Mouse (Mus musculus) spleen, postnatal 36 days (tissue): ENCODE data around the gene Acvr1.

Experiments
- DNase-seq, 2 experiments: peaks; one replicate each; pipeline ENCODE4 v3.0.0; 2022; ENCODE audit warnings: low spot score in 2 of 2, mixed read lengths in 1 of 2

Acvr1 gene

GRCm38 (mm10) chr2:58557045-58557845, 9.7 kb downstream of the Acvr1 start:
- no peak for DNase-seq

DNA sequence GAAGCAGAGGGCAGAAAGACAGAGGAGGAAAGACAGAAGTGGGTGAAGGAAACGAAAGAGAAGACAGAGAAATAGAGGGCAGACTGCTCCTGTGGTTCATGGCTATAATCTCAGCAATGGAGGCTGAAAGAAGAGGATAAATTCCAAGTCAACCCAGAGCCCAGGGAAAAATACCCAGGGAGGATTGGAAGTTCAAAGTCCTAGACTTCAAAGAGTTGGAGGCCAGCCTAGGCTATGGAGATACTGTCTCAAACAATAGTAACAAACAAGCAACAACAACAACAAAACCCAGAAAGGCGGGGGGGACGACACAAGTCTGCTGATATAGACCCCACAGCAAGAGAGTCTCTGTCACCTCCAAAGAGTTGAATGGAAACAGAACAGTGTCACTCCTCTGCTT, 14.7 kb downstream of the Acvr1 start:
- DNase-seq, result no peak

DNA sequence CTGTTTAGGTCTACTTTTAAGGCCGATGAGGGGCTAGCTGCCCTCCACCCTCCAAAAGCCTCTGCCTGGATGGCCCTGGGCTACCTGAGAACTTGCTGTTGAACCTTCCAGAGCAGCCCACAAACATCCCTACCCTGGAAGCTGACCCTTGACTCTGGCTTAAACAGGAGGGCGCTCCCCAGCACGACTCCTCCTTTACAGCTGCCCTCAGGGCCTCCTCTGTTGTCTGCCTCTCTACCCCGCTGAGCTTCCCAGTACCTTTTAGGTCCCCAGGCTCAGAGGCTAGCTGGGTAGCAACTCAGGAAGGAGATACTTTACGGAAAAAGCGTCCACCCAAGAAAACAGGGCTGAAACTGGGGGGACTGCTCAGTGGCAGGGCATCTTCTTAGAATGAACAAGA, 15.1 kb downstream of the Acvr1 start:
- no peak for DNase-seq

DNA sequence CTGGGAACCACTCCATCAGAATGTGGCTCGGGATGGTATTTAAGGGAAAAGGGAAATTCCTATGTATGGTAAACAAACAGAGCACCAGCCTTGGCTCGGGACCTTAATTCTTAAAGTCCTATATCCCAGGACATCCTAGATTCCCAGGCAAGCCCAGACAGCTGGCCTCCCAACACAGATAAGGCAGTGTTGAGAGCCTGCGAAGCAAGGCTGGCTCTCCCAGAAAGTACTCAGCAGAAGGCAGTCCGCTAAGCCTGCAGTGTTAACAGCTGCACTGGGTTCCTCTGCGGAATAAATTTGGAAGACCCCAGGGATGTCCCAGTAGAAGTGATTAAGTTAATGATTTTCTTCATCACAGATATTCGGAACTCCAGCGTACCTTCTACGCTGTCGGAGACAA, 16.5 kb downstream of the Acvr1 start:
- DNase-seq, result no peak

DNA sequence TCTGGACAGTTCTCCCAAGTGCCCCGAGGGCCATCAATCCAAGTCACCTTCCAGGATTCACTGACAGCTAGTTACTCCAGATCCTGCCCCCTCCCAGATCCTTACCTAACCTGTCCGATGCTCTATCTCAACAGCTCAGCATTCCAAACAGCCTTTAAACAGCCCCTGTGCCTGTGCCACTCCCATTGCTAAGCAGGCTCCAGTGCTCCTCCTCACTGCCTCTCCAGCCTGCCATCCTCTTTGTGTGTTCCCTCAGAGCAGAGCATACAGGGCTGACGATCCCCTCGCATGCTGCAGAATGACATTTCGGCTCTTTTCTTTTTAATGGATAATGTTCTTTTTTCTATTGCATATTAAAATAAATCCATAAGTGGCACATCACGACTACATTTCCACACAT, 17.0 kb downstream of the Acvr1 start:
- DNase-seq, result no peak

DNA sequence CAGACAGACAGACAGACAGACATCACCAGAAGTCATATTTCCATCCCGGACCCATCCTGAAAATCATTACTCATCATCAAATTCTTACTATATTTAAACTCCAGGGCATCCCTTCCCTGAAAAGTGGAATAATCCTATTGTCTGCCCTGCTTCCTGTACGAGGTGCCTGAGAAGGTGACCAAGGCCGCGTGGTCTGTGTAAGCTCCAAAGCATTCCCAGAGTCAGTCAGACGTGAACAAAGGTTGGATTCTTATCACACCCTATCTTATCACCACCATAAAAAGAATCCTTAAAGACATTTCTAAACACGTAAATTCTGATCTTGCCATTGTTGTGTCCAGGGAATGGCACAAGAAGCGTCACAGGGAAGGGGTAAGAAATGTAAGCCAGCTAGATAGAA, 18.0 kb downstream of the Acvr1 start:
- no peak for DNase-seq

GRCm38 (mm10) chr2:58546264-58546663, 20.7 kb downstream of the Acvr1 start:
- DNase-seq, result no peak

DNA sequence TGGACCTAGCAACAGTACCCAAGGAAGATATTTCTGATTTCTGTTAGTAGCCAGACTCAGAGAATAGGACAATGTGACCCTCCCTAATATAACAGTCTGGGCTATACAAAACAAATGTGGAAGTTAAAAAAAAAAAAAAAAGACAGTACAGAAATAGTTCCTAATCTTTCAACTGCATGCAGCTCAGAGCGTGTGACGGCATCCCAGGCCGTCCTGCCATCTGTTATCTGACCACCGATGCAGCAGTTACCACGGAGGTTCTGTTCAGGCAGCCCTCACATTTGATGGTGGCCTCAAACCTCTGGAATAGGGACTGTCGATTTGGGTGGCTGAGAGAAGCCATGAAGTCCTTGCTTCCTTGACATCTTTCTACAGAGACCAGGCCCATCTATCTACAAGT, 22.6 kb downstream of the Acvr1 start:
- no peak for DNase-seq

DNA sequence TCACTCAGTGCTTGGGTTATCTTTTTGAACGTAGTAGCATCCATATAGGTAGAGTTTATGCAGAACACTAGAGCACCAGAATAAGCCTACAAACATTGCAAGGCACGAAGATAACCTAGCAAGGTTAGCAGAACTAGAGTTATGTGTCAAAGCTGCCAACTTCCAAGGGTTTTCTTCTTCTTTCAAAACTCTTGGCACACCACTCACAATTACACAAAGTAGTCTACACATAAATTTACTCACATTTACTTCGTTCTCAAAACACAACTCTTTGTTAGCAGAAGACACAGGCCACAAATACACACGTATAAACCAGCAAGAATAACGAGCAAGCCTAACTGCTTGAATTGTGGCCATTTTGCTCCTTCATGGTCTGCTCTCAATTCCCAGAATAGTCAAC, 23.7 kb downstream of the Acvr1 start:
- DNase-seq, result no peak

- DNase-seq, result no peak
These were observed 28.8 kb downstream of the Acvr1 start for GRCm38 (mm10) chr2:58538196-58538595.

- no peak for DNase-seq
These were observed 30.2 kb downstream of the Acvr1 start for GRCm38 (mm10) chr2:58536796-58537195.

DNA sequence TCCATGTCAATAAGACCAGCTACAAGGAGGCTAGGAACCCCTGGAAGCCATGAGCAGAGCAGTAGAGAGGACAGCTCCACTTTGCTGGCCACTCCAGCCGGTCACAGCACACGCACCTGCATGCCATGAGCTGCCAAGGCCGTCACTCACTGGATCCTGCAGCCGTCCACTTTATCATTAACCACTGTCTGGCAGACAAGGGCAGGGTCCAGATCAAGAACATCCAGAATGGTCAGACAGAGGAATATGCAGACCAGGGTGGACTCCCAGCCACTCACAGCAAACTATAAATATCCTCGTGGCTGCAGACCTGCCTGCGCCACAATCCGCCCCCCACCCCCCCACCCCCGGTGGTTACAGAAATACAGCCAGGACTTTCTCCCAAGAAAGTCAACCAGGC, 31.7 kb downstream of the Acvr1 start:
- no peak for DNase-seq

DNA sequence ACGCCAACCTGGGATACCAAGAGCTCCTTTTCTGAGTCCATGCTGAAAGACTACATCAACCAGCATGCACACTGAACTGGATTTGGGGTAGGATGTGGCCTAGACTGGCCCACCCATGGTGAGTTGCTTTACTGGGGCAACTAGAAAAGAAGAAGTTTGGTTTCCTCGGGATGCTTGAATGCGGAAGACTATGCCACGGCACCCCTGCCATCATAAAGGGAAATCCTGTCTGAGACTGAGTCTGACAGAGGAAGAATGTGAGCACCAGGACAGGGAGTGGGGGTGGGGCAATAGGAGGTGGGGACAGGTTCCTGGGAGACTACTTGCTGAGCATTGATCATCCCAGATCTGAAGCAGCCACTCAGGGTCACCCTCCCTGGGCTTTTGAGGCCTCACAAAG, 32.6 kb downstream of the Acvr1 start:
- no peak for DNase-seq

- DNase-seq, result no peak
These were observed 33.4 kb downstream of the Acvr1 start for GRCm38 (mm10) chr2:58533521-58534001.

- peak in 1 of 2 experiments; percentile 23 for DNase-seq
These were observed 34.6 kb downstream of the Acvr1 start for GRCm38 (mm10) chr2:58532260-58532850.

DNA sequence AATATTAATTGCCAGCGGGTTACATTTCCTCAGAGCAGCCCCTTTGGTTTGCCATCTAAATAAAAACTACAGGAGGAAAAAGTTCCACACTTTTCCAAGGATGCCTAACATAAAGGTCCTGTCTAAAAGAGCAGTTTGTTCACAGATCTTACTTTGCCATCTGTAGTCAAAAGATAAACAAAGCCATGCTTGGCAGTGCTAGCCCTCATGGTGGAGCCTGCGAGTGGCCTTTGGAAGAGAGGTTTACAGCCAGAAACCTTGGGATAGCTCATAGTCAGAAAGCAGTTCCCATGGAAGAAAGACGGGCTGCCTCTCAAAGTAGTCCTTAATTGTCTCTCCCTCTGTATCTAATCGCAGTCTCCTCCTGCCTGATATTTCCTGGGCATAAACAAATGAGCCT, 36.4 kb downstream of the Acvr1 start:
- no peak for DNase-seq

DNA sequence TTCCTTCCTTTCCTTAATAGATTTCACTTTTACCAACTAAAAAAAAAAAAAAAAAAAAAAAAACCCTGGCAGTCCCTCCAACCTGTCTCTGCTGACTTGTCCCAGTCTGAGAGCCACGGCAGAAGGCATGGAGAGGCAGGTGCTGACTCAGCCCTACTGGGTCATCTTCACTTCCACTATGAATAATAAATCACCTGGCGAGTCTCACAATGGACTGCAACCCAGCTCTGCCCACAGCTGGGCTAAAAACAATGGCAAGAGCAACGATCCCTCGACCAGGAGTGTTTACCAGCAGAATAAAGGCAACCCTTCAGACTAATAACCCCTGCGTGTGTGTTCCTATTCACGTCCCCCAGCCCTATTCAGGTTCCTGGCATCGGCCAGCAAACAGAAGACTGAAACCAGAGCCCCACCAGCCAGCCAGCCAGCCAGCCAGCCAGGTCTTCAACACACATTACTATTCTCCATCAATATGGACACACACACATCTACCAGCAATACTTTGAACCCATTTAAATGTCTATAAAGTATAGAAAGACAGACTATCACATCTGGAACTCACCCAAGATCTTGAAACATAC, 37.0 kb downstream of the Acvr1 start:
- DNase-seq, result no peak

DNA sequence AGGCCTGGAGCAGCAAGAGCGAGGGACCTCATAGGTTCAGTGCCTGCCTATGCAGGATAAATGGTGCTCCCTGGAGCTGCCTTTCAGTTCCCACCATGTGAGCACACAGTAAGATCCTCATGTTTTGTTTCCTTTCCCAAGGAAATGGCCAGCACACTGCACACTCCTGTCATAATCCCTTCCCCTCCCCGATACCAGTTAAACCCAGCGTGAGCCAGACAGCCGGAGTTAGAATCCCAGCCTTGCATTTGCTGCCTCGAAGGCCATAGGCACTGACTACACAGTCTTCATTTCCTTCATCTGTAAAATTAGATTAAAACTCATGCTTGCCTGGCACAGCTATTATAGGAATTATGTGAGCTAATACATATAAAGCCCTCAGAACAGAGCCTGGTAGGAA, 37.6 kb downstream of the Acvr1 start:
- DNase-seq, result no peak

- no peak for DNase-seq
These were observed 39.2 kb downstream of the Acvr1 start for GRCm38 (mm10) chr2:58527786-58528185.

DNA sequence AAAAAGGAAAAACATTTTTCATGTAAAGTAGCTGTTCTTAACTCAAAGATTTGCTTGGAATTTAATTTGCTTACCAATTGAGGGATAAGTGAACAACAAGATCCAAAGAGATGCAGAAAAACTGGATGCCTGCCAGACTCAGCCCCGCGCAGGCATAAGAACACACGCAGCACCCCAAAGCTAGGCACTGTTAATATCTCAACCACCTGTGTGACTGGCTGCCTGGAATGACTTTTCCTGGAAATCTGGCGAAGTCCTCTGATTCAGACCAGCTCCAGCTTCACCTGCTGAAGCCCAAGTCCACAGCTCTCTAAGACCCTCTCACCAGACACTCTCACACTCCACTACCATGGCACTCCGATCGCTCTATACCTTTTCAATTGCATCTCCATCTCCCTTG, 42.6 kb downstream of the Acvr1 start:
- DNase-seq, result no peak

DNA sequence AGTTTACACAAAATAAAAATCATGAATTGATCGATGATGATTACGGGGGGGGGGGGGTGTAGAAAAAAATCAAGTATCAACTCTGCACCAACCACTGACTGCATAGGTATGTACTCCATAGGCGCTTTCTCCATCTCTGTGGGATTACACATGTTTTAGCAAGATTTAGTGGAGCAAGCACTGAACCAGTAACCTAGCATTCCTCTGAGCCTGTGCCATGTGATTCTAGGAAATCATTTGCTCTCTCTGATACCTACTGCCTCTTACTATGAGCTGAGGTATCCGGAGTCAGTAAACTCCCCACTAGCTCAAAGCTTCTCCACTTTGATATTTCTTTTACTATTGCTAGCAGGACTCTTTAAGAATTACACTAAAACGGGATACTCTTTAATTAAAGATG, 43.1 kb downstream of the Acvr1 start:
- DNase-seq, result no peak

DNA sequence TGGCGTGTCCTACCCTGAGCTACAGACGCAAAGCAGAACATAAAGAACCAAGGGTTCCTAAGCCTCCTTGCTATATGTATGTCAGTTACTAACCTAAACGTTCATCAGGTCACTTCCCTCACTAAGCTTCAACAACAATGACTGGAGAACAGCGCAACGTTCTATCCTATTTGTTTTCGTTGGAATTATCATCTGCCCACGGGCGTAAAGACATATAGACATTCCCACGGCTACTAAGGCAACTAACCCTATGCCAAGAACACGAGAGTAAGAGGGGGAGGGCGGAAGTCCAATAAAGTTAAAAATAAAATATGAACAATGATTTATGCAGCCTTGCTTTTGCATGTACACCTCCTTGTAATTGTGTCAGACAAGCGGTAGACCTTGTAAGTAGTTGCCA, 43.9 kb downstream of the Acvr1 start:
- DNase-seq, result no peak

- DNase-seq, result no peak
These were observed 45.3 kb downstream of the Acvr1 start for GRCm38 (mm10) chr2:58521621-58522020.
